Mouse (Mus musculus): ENCODE data around the gene Sys1. TPM values are rescaled to one million over a fixed set of nuclear protein-coding genes. Genes with fewer than 3 reads are reported as not detected.
A peak's percentile ranks its signal among the peaks of the same experiment; 100 is the strongest.

The Sys1 gene
- polyA plus RNA-seq, 1 experiment from 2014 or later: 62.0 TPM

DNA sequence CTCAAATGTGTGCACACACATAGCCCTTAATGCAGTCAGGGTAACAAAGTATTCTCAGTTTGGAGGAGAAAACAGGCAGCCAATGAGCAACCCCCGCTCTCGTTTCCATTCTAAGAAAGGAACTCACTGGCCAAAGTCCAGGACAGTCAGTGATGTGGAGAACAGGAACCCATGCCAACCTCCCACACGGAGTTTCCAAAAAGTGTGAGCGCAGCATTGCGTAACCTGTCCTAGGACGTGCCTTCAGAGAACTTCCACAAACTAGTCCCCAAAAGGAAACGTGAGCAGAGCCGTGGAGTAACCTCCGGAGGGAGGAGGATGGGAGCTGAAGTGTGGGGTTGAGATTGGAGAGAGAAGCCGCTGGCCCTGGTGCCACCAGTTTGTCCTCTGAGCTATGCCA is 1.9 kb upstream of the Sys1 start:
- 83% methylated on average over 10 of the region's 10 CpGs for WGBS
- ATAC-seq (ENCODE audit: low FRiP score) (no peak), DNase-seq (ENCODE audit: low spot score, missing footprints) (no peak)
- Histone ChIP-seq H3K9me3 (ENCODE audit: control insufficient read depth, low read length) (no peaks in the 10 kb centered on the region), H3K9ac (ENCODE audit: low read length) (no peak overlapping the region), H3K4me3 (ENCODE audit: low read depth, low read length) (no peak overlapping the region), H3K36me3 (ENCODE audit: control insufficient read depth, insufficient read depth, low read length) (no peaks in the 10 kb centered on the region), H3K27ac (ENCODE audit: low read depth, low read length) (no peak overlapping the region), H3K4me1 (ENCODE audit: control insufficient read depth, insufficient read depth, low read length) (peaks cover 5% of the 10 kb centered on the region), H3K4me2 (no peak overlapping the region), H3K27me3 (ENCODE audit: control insufficient read depth, insufficient read depth, low read length) (no peaks in the 10 kb centered on the region)

DNA sequence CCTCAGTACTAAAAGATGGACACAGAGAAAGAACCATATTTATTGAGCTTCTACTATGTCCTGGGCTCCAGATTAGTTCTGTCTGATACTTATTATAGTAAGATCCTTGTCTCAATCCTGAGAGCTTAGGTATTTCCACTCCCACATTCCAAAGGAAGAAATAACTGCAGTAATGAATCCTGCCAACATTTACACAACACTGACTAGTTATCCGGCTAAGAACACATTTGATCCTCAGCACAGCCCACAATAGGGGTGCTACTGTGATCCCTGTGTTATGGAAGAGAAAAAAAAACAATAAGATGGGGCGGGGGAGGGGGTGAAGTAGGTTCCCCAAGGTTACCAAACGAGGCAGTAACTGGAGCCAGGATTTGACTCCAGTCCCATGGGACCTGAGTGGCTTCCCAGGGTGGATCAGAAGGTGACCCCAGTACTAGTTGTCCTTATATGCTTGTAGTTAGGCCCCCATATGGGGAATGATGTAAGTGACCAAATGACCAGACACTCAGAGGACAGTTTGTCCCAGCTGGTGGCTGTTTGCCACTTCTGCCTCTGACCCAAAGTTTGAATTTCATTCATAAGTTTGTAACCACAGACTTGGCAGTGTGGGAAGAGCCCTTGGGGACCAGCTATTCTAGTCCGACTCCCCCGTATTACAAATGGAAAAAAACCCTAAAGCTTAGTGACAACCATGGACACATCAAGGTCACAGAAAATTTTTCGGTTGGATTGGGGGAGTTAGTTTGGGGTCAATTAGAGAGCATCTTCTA is 1.2 kb upstream of the Sys1 start:
- Histone ChIP-seq H3K36me3 (ENCODE audit: control insufficient read depth, insufficient read depth, low read length) (no peaks in the 10 kb centered on the region), H3K27me3 (ENCODE audit: control insufficient read depth, insufficient read depth, low read length) (no peaks in the 10 kb centered on the region), H3K27ac (ENCODE audit: low read depth, low read length) (no peak overlapping the region), H3K4me3 (ENCODE audit: low read depth, low read length) (no peak overlapping the region), H3K9ac (ENCODE audit: low read length) (no peak overlapping the region), H3K4me2 (no peak overlapping the region), H3K9me3 (ENCODE audit: control insufficient read depth, low read length) (no peaks in the 10 kb centered on the region), H3K4me1 (ENCODE audit: control insufficient read depth, insufficient read depth, low read length) (peaks cover 5% of the 10 kb centered on the region)
- DNase-seq (ENCODE audit: low spot score, missing footprints) (no peak), ATAC-seq (ENCODE audit: low FRiP score) (no peak)
- 67% methylated on average over 6 of the region's 6 CpGs for WGBS

DNA sequence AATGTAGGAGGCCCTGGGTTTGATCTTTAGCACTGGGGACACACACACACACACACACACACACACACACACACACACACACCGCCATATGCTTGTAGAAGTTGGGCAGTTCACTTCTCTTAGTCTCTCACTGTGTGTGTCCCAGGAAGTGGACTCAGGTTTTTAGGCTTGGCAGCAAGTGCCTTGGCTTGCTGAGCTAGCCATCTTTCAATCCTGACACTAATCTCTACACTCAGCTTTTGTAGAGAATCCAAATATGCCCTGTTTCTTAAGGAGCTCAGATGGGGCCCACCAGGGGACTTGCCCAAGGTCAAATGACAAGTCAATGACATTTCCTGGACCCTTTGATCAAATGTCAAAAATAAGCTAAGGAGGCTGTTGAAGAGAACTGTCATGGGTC is 351 bp upstream of the Sys1 start:
- ATAC-seq (ENCODE audit: low FRiP score) (no peak), DNase-seq (ENCODE audit: low spot score, missing footprints) (no peak)
- H3K36me3 ChIP-seq (ENCODE audit: control insufficient read depth, insufficient read depth, low read length): no peaks in the 10 kb centered on the region
- no peaks in the 10 kb centered on the region for H3K27me3 ChIP-seq (ENCODE audit: control insufficient read depth, insufficient read depth, low read length)
- peaks cover 5% of the 10 kb centered on the region for H3K4me1 ChIP-seq (ENCODE audit: control insufficient read depth, insufficient read depth, low read length)
- H3K9ac ChIP-seq (ENCODE audit: low read length): peak overlapping the region; percentile 51; the same call in 1 of the 2 replicates
- no peak overlapping the region for H3K27ac ChIP-seq (ENCODE audit: low read depth, low read length)
- WGBS: 80% methylated on average over 1 of the region's 1 CpGs
- no peak overlapping the region for H3K4me3 ChIP-seq (ENCODE audit: low read depth, low read length)
- H3K9me3 ChIP-seq (ENCODE audit: control insufficient read depth, low read length): no peaks in the 10 kb centered on the region
- H3K4me2 ChIP-seq: peak overlapping the region; percentile 28; the same call in 1 of the 2 replicates

DNA sequence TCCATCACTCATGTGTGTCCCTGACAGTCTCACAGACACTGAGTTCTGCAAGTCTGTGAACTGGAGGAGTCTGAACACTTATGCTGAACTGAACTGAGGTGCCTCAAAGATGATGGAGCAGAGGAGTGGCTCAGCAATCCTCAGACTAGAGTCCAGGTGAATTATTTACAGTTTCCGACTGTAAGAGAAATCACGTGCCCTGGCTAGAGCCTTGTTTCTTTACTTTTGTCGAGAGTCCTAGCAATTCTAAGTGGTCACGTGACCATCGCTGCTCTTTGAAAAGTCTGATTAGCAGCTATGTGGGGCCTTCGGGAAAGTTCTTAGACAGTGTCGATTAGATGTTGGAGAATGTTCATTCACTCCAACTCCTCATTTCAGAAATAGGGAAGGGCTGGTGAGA is 1.2 kb downstream of the Sys1 start:
- Histone ChIP-seq H3K27ac (ENCODE audit: low read depth, low read length) (no peak overlapping the region), H3K36me3 (ENCODE audit: control insufficient read depth, insufficient read depth, low read length) (no peaks in the 10 kb centered on the region), H3K9me3 (ENCODE audit: control insufficient read depth, low read length) (no peaks in the 10 kb centered on the region), H3K4me1 (ENCODE audit: control insufficient read depth, insufficient read depth, low read length) (peaks cover 11% of the 10 kb centered on the region), H3K4me2 (no peak overlapping the region), H3K27me3 (ENCODE audit: control insufficient read depth, insufficient read depth, low read length) (no peaks in the 10 kb centered on the region), H3K9ac (ENCODE audit: low read length) (no peak overlapping the region), H3K4me3 (ENCODE audit: low read depth, low read length) (no peak overlapping the region)
- DNase-seq (ENCODE audit: low spot score, missing footprints): no peak
- ATAC-seq (ENCODE audit: low FRiP score): no peak
- 73% methylated on average over 7 of the region's 7 CpGs for WGBS

DNA sequence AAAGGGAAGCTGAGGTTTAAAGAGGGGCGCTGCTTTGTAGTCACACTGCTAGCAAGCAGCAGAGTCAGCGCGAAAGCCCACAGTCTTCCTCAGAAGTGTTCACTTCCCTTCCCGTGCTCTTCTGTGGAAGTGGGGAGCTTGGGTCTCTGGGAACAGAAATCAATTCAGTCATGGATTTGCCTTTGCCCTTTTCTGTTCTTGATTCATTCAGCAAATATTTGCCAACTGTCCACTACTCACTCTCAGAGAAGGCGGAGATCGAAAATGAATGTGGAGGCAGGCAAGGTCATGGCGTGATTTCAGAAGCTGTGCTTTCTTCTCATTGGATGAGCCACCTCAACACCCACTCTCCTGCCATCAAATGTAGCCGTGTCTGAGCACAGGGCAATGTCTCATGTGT is 1.8 kb downstream of the Sys1 start:
- Histone ChIP-seq H3K27ac (ENCODE audit: low read depth, low read length) (no peak overlapping the region), H3K4me2 (no peak overlapping the region), H3K27me3 (ENCODE audit: control insufficient read depth, insufficient read depth, low read length) (no peaks in the 10 kb centered on the region), H3K4me1 (ENCODE audit: control insufficient read depth, insufficient read depth, low read length) (peaks cover 11% of the 10 kb centered on the region), H3K9ac (ENCODE audit: low read length) (no peak overlapping the region), H3K4me3 (ENCODE audit: low read depth, low read length) (no peak overlapping the region), H3K36me3 (ENCODE audit: control insufficient read depth, insufficient read depth, low read length) (no peaks in the 10 kb centered on the region; the same call in 1 of the 2 replicates), H3K9me3 (ENCODE audit: control insufficient read depth, low read length) (no peaks in the 10 kb centered on the region)
- 89% methylated on average over 8 of the region's 8 CpGs for WGBS
- DNase-seq (ENCODE audit: low spot score, missing footprints) (no peak), ATAC-seq (ENCODE audit: low FRiP score) (no peak)

DNA sequence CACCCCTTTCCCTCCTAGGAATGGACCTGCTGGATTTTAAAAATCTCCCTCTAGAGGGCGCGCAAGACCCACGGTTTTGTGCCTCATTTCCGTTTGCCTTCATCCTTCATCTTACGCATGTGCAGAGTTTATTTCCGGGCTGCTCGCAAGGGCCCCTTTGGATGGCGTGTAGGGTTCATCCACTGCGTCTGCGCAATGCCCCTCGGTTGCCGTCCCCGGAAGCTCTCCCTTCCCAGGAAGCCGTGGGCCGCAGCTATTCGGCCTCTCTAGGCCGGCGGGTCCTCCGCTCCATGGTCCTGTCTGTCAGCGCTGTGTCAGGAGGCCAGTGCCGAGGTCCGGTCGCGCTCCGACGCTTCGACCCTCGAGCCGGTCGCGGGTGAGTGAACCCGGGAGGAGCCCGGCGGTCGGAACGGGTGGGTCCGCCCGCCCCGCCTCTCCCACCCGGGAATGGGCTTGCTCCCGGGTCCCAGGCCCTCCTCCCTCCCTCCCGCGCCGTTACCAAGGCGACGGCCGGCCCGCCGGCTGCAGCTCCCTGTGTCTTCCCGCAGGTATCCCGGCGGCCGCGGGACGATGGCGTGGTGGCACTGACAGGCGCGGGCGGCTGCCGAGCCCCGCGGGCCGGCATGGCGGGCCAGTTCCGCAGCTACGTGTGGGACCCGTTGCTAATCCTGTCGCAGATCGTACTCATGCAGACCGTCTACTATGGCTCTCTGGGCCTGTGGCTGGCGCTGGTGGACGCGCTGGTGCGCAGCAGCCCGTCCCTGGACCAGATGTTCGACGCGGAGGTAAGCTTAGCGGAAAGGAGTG is 4.2 kb downstream of the Sys1 start, which contains the start of gene Gm20458:
TSS of gene Gm20458 (plus strand) at position 223 of the 807 bp plus-strand sequence.
- peak within 1 kb of the TSS; percentile 79 for H3K4me3 ChIP-seq (ENCODE audit: low read depth, low read length)
- no peaks in the 10 kb centered on the region for H3K27me3 ChIP-seq (ENCODE audit: control insufficient read depth, insufficient read depth, low read length)
- no peaks in the 10 kb centered on the region for H3K9me3 ChIP-seq (ENCODE audit: control insufficient read depth, low read length)
- peak within 1 kb of the TSS; percentile 65 for H3K27ac ChIP-seq (ENCODE audit: low read depth, low read length)
- peak within 1 kb of the TSS; percentile 74 for H3K4me2 ChIP-seq
- WGBS: under 1% methylated on average over 69 of the region's 79 CpGs
- peaks cover 11% of the 10 kb centered on the region for H3K4me1 ChIP-seq (ENCODE audit: control insufficient read depth, insufficient read depth, low read length)
- H3K36me3 ChIP-seq (ENCODE audit: control insufficient read depth, insufficient read depth, low read length): peaks cover 7% of the 10 kb centered on the region
- DNase-seq (ENCODE audit: low spot score, missing footprints) (peak; percentile 99), ATAC-seq (ENCODE audit: low FRiP score) (peak; percentile 99)
- peak within 1 kb of the TSS; percentile 72 for H3K9ac ChIP-seq (ENCODE audit: low read length)

DNA sequence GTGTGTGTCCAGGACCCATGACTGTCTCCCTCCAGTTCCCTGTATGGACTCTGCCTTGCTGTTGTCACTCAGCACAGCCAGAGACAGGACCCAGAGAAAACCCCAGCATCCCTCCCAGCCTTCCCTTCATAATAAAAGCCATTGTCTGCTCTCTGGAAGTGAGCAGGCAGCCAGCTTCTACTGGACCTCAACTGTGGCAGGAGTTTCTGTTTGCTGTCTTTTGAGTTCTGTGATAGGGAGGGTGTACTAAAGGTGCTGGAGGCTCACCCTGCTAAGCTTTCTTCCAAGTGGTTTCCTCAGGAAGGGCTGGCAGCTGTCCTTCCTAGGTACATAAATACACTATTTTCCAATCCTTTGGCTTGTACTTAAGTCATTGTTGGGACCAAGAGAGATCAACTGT is 8.4 kb downstream of the Sys1 start:
- ATAC-seq (ENCODE audit: low FRiP score): no peak
- no peak overlapping the region for H3K4me3 ChIP-seq (ENCODE audit: low read depth, low read length)
- peaks cover 7% of the 10 kb centered on the region for H3K36me3 ChIP-seq (ENCODE audit: control insufficient read depth, insufficient read depth, low read length)
- no peak overlapping the region for H3K27ac ChIP-seq (ENCODE audit: low read depth, low read length)
- H3K27me3 ChIP-seq (ENCODE audit: control insufficient read depth, insufficient read depth, low read length): no peaks in the 10 kb centered on the region
- H3K4me1 ChIP-seq (ENCODE audit: control insufficient read depth, insufficient read depth, low read length): peaks cover 6% of the 10 kb centered on the region
- H3K9ac ChIP-seq (ENCODE audit: low read length): no peak overlapping the region
- H3K4me2 ChIP-seq: no peak overlapping the region
- DNase-seq (ENCODE audit: low spot score, missing footprints): no peak
- H3K9me3 ChIP-seq (ENCODE audit: control insufficient read depth, low read length): no peaks in the 10 kb centered on the region

DNA sequence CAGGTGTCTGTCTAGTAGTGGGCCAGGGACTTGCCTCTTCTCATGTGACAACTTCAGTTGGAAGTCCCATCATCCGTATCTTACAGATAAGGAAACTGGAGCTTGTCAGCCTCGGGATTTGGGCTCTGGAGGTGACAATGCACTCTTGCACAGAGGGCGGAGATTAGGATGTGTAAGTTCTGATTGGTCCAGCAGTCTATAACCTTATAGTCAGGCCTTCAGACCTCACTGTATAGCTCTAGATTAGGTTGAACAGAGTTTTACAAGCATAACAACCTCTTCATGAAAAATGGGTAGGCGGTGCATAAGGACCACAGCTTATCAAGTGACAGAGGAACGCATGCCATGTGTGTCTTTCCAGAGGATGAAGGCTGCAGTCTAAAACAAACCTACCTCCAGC is 10.0 kb downstream of the Sys1 start:
- H3K9ac ChIP-seq (ENCODE audit: low read length): no peak overlapping the region

DNA sequence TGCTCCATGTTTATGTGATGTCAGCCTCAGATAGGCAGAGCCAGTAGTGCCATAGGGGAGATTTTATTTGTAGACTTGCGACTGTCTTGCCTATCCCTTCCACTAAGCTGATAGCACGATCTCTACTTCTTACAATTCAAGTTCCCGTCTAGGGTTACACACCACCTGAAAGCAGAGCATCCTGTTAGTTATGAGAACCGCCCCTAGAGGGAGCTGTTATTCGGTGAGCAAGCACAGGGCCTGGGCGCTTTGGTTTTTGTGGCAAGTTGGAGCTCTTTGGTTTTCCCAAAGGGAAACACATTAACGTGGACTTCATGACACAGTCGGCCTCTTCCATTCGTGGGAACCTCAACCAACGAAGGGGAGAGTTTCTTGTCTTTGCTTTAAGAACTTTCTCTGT is 13.5 kb downstream of the Sys1 start:
- H3K9ac ChIP-seq (ENCODE audit: low read length): no peak overlapping the region
- ATAC-seq (ENCODE audit: low FRiP score) (no peak), DNase-seq (ENCODE audit: low spot score, missing footprints) (no peak)
- H3K36me3 ChIP-seq (ENCODE audit: control insufficient read depth, insufficient read depth, low read length): peaks cover under 1% of the 10 kb centered on the region; the same call in 1 of the 2 replicates
- no peak overlapping the region for H3K27ac ChIP-seq (ENCODE audit: low read depth, low read length)
- H3K4me1 ChIP-seq (ENCODE audit: control insufficient read depth, insufficient read depth, low read length): no peaks in the 10 kb centered on the region
- no peaks in the 10 kb centered on the region for H3K9me3 ChIP-seq (ENCODE audit: control insufficient read depth, low read length)
- 27% methylated on average over 10 of the region's 10 CpGs for WGBS
- H3K4me2 ChIP-seq: no peak overlapping the region
- H3K4me3 ChIP-seq (ENCODE audit: low read depth, low read length): no peak overlapping the region
- no peaks in the 10 kb centered on the region for H3K27me3 ChIP-seq (ENCODE audit: control insufficient read depth, insufficient read depth, low read length)

More for the DNA sequence above, 10.0 kb downstream of the Sys1 start:
- H3K9me3 ChIP-seq (ENCODE audit: control insufficient read depth, low read length): no peaks in the 10 kb centered on the region
- ATAC-seq (ENCODE audit: low FRiP score) (no peak), DNase-seq (ENCODE audit: low spot score, missing footprints) (no peak)
- no peak overlapping the region for H3K27ac ChIP-seq (ENCODE audit: low read depth, low read length)
- H3K4me3 ChIP-seq (ENCODE audit: low read depth, low read length): no peak overlapping the region
- H3K36me3 ChIP-seq (ENCODE audit: control insufficient read depth, insufficient read depth, low read length): peaks cover 7% of the 10 kb centered on the region
- 83% methylated on average over 5 of the region's 5 CpGs for WGBS
- H3K4me2 ChIP-seq: no peak overlapping the region
- no peaks in the 10 kb centered on the region for H3K27me3 ChIP-seq (ENCODE audit: control insufficient read depth, insufficient read depth, low read length)
- peaks cover 4% of the 10 kb centered on the region for H3K4me1 ChIP-seq (ENCODE audit: control insufficient read depth, insufficient read depth, low read length)

Data from midbrain, embryonic 11.5 days (tissue).